Mouse (Mus musculus): ENCODE results near the gene Barhl2.

Gene Barhl2

DNA sequence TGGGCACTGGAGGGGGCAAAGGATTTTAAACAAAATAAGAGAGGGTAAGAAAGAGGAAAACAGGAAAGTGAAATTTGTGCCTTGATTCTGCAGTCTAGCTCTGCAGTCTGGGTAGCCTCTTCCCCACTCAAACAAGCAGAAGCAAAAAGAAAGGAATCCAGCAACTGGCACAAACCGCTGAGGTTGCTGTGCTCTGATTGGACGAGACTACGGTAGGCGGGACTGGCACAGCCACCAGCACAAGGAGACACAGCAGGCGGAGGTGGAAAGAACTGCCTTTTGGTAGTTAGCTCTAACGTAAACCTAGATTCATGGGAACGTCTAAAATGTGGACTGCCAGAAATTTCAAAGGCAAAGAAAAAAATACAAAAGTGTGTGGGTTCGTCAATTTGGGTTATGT lies 11.4 kb downstream of the Barhl2 start:
- ChIA-PET POLR2A (interaction anchor here in 1 of 4 experiments (1.2 kb wide), 1 partner anchor 80 kb away, joined by 3 read pairs; no protein-coding TSS in a partner anchor), CTCF (interaction anchor here in 1 of 4 experiments (0.6 kb wide), 1 partner anchor 35 kb away, joined by 3 read pairs; no protein-coding TSS in a partner anchor)

DNA sequence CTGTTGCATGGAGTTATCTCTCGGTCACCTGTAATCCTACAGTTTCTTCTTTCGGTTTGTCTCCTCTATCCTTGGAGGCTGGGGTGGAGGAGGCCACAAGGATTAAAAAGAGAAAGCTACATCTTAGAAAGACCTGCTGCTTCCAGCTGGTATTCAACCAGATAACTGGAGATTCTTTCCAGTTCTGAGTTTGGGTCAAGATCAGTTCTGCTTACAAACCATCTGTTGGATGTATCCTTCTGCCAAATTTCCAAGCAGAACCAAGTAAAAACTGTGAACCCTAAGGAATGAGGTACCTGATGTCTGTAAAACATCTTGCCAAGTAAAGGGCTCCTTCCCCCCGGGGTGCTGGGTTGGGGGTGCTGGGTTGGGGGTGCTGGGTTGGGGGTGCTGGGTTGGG lies 12.3 kb downstream of the Barhl2 start:
- ChIA-PET POLR2A (no interaction called here), CTCF (interaction anchor here in 1 of 4 experiments (0.5 kb wide), 1 partner anchor 24 kb away, joined by 3 read pairs; no protein-coding TSS in a partner anchor)

- ChIA-PET CTCF (no interaction called here), POLR2A (interaction anchor here in 1 of 4 experiments (0.6 kb wide), 1 partner anchor 9 kb away, joined by 3 read pairs; no protein-coding TSS in a partner anchor)
These were observed 19.1 kb downstream of the Barhl2 start for GRCm38 (mm10) chr5:106438916-106439315.

GRCm38 (mm10) chr5:106426069-106426468 lies 31.9 kb downstream of the Barhl2 start:
- ChIA-PET CTCF (interaction anchor here (0.6 to 1.2 kb wide), 7 partner anchors 8 to 1490 kb away, joined by 3 to 4 read pairs (median 3); no protein-coding TSS in a partner anchor), POLR2A (interaction anchor here in 2 of 4 experiments (0.7 to 1.0 kb wide), 2 partner anchors 42 to 175 kb away, joined by 3 to 5 read pairs; no protein-coding TSS in a partner anchor)

- POLR2A ChIA-PET: no interaction called here
- CTCF ChIA-PET: interaction anchor here in 1 of 4 experiments (0.8 kb wide), 1 partner anchor 39 kb away, joined by 5 read pairs; no protein-coding TSS in a partner anchor
These were observed 37.1 kb downstream of the Barhl2 start for GRCm38 (mm10) chr5:106420871-106421270.

- ChIA-PET POLR2A (no interaction called here), CTCF (no interaction called here)
These were observed 37.6 kb downstream of the Barhl2 start for GRCm38 (mm10) chr5:106420370-106420769.

GRCm38 (mm10) chr5:106417210-106417609 lies 40.8 kb downstream of the Barhl2 start:
- ChIA-PET CTCF (interaction anchor here (0.7 to 1.5 kb wide), 11 partner anchors 9 to 502 kb away, joined by 3 to 8 read pairs (median 3); no protein-coding TSS in a partner anchor), POLR2A (no interaction called here)

DNA sequence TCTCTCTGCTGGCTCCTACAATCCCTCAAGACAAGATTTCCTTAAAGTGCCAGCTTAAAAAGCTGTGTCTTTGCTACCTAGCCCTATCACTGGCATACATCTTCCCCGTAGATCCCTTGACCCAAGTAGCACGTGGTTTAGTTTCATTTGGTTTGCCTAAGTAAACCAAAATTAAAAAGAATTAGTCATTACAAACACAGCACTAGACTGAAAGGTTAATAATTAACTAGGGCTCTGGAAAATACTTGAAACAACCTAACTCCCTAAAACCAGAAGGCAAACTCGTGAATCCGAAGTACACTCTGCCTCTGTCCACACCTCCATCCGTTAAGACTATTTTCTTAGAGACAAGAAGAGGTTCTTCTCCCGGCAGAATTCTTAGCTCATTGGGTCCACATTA lies 41.4 kb downstream of the Barhl2 start:
- POLR2A ChIA-PET: interaction anchor here in 1 of 4 experiments (0.6 to 0.7 kb wide), 2 partner anchors 27 to 1354 kb away, joined by 4 read pairs; no protein-coding TSS in a partner anchor

DNA sequence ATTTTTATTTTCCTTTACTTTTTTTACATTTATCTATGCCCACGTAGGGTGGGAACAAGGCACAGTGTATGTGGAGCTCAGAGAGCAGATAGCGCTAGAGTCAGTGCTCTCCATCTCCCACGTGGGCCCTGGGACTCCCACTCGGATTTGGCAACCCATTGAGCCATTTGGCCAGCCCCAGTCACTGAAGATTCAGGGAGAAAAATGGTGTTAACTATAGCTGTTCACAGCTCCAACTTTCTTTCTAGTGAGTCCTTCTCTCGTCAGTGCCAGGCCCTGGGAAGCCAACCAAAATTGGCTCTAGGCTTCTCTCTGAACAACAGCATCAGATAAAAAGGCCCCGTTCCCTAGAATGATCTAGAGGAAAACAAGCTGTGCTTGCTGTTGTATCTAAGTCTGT lies 42.2 kb downstream of the Barhl2 start:
- CTCF ChIA-PET: interaction anchor here in 1 of 4 experiments (0.5 kb wide), 1 partner anchor 19 kb away, joined by 6 read pairs; no protein-coding TSS in a partner anchor
- POLR2A ChIA-PET: no interaction called here

More for the DNA sequence above, 41.4 kb downstream of the Barhl2 start:
- CTCF ChIA-PET: interaction anchor here in 2 of 4 experiments (0.5 to 1.2 kb wide), 4 partner anchors 20 to 157 kb away, joined by 6 to 11 read pairs (median 8); no protein-coding TSS in a partner anchor

DNA sequence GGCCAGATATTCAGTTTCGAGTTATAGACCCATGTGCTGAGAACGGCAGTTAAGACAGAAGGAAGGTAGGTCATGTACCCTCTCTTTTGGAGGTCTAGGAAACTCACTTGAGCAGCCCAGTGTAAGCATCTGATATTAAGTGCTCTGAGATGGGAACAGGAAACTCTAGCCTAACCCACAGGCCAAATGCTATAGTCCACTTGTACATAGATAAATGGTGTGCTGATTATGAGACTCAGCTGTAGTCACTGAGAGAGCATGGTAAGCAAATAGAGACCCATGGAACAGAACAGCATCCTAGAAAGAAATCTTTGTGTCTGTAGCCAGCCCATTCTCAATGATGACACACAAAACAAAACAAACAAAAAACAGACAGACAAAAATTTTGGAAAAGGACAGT lies 55.2 kb downstream of the Barhl2 start:
- POLR2A ChIA-PET: no interaction called here

More for the DNA sequence above, 55.2 kb downstream of the Barhl2 start:
- CTCF ChIA-PET: interaction anchor here in 1 of 4 experiments (1.1 kb wide), 1 partner anchor 15 kb away, joined by 3 read pairs; no protein-coding TSS in a partner anchor

All from embryonic stem cell, embryonic (primary cell).